17 mouse cellular contexts compared by ENCODE assay signal in the genomic region with DNA sequence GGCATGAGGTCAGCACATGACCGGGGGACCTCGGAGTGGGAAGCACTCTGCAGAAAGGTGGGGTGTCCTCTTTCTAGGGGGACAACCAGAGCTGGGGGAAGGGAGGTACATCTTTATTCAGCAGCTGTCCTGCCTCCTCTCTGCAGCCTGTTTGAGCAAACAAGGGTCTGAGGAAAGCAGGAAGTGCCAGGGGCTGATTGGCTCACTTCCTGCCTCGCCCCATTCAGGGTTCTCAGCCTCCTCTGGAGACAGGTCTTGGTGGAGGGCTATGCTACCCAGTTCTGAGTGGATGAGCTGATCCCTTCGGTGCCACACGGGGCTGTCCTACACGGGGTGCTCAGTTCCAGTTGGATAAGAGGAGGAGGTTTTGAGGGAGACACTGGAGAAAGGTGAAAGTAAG. TPM values are rescaled to one million over a fixed set of nuclear protein-coding genes. Genes with fewer than 3 reads are reported as not detected.
DNase-seq lines count a peak whose midpoint lies in the region; ATAC-seq and TF ChIP-seq lines count a peak whose summit lies in the region.
"Had no signal": no experiment of that assay in that cellular context is flagged by ENCODE, and none has a peak within 500 bp of the region (broad histone marks: within the 10 kb centered on the region; RNA-seq: fewer than 3 reads in every experiment).

No protein-coding gene starts in this region.

- peaks cover 26% of the 10 kb centered on the region for H3K4me1 ChIP-seq in liver, embryonic 16.5 days (ENCODE audit: control insufficient read depth, low read depth, low read length)
- H3K4me1 ChIP-seq in bone marrow macrophage, adult 2 months (ENCODE audit: control insufficient read depth, insufficient read depth, low read length), result peaks cover 41% of the 10 kb centered on the region

- no peak for TF ChIP-seq POLR2A in bone marrow macrophage, adult 2 months (IDR thresholded peaks at IDR 0.05; ENCODE audit: borderline replicate concordance, low read depth, low read length)

- H3K27me3 ChIP-seq in liver, embryonic 16.5 days (ENCODE audit: control insufficient read depth, insufficient read depth, low read depth, low read length), result no peaks in the 10 kb centered on the region
- H3K27me3 ChIP-seq: embryonic facial prominence, embryonic 12.5 days had no signal

- DNase-seq in liver, result no peak
- peak; percentile 64 for DNase-seq in naive thymus-derived CD4-positive, alpha-beta T cell, adult 2 months (ENCODE audit: low read depth)
- no peak for DNase-seq in left cerebral cortex, adult 18-20 months (ENCODE audit: low spot score in 2 of 2)
- DNase-seq in neural tube, embryonic 10.5 days (ENCODE audit: extremely low spot score, low spot score), result no peak
- DNase-seq: adrenal gland, adult 8-10 months; cerebellum, adult 11 months; heart, adult 11 months had no signal

- no peaks in the 10 kb centered on the region for H3K36me3 ChIP-seq in liver, embryonic 16.5 days (ENCODE audit: control insufficient read depth, insufficient read depth)
- H3K36me3 ChIP-seq: G1E had no signal

- 52% methylated on average over 6 of the region's 6 CpGs for WGBS in liver, embryonic 16.5 days (ENCODE audit: insufficient replicate concordance)

- peak overlapping the region; percentile 41 for H3K27ac ChIP-seq in liver, embryonic 16.5 days (ENCODE audit: low read length)
- peak overlapping the region; percentile 59 for H3K27ac ChIP-seq in bone marrow macrophage, adult 2 months (ENCODE audit: insufficient read depth, low read depth, low read length)
- H3K27ac ChIP-seq: embryonic facial prominence, embryonic 12.5 days had no signal

- ATAC-seq in liver, embryonic 16.5 days (ENCODE audit: low read depth), result no peak
- peak; percentile 78 for ATAC-seq in CD4-positive, CD25-positive, alpha-beta regulatory T cell, adult 4 months
- no peak for ATAC-seq in erythroblast, adult 5-6 weeks (replicated peaks; ENCODE audit: low FRiP score, poor library complexity, severe bottlenecking)

- no peaks in the 10 kb centered on the region for H3K9me3 ChIP-seq in liver, embryonic 16.5 days (replicated peaks; ENCODE audit: control insufficient read depth, low read length)
- H3K9me3 ChIP-seq: embryonic facial prominence, embryonic 12.5 days had no signal

- no peak overlapping the region; the same call in 1 of the 2 replicates for H3K4me2 ChIP-seq in liver, embryonic 16.5 days (ENCODE audit: low read depth, low read length)
- H3K4me2 ChIP-seq: embryonic facial prominence, embryonic 12.5 days had no signal

- no peak overlapping the region for H3K4me3 ChIP-seq in liver, embryonic 16.5 days (ENCODE audit: low read depth, low read length)
- H3K4me3 ChIP-seq in bone marrow macrophage, adult 2 months (ENCODE audit: insufficient read depth, low read length), result no peak overlapping the region
- H3K4me3 ChIP-seq: embryonic facial prominence, embryonic 12.5 days had no signal

- no peak for TF ChIP-seq CTCF in bone marrow macrophage, adult 2 months (IDR thresholded peaks at IDR 0.05; ENCODE audit: low read depth, low read length)

- no peak overlapping the region for H3K9ac ChIP-seq in liver, embryonic 16.5 days (ENCODE audit: low read depth, low read length)
- H3K9ac ChIP-seq: embryonic facial prominence, embryonic 12.5 days had no signal

RNA-seq across cellular contexts. Expression of a gene that starts 11.8 kb away (rescaled TPM):
- polyA plus RNA-seq in liver, embryonic 16.5 days (2015; fragmentation: Nextera tagmentation; extraction: Ambion mirVana), result 5.1 and 6.1 TPM in 2 replicates
- polyA plus RNA-seq in CD4-positive, CD25-positive, alpha-beta regulatory T cell, adult 4 months (2017; shearing (Covaris generic)), result 100 to 1,000 TPM in 1 of 2 experiments, 10 to 100 TPM in 1; 95.9 to 158 TPM
- 33.3 and 39.4 TPM in 2 replicates for polyA plus RNA-seq in bone marrow macrophage, adult 2 months (2012; ENCODE audit: insufficient read depth, insufficient read length, missing spikeins)
- 1 to 10 TPM; 3.3 TPM for total RNA-seq in left cerebral cortex, adult 18-20 months (2021)
- 16.9 and 18.4 TPM in 2 replicates for total RNA-seq in erythroblast, adult 5-6 weeks (2015; ENCODE audit: low replicate concordance)
- 8.2 and 9.5 TPM in 2 replicates for total RNA-seq in erythroblast, adult 5-6 weeks (2017; ENCODE audit: low replicate concordance)

RNA-seq across cellular contexts. Expression of a gene that starts 29.1 kb away (rescaled TPM):
- not detected in 2 replicates for polyA plus RNA-seq in liver, embryonic 16.5 days (2015; fragmentation: Nextera tagmentation; extraction: Ambion mirVana)
- under 1 TPM in 1 of 2 experiments, not detected in 1; 0.43 TPM for polyA plus RNA-seq in CD4-positive, CD25-positive, alpha-beta regulatory T cell, adult 4 months (2017; shearing (Covaris generic))
- polyA plus RNA-seq in bone marrow macrophage, adult 2 months (2012; ENCODE audit: insufficient read depth, insufficient read length, missing spikeins), result not detected in 2 replicates
- not detected for total RNA-seq in left cerebral cortex, adult 18-20 months (2021)
- not detected in 2 replicates for total RNA-seq in erythroblast, adult 5-6 weeks (2015; ENCODE audit: low replicate concordance)
- total RNA-seq in erythroblast, adult 5-6 weeks (2017; ENCODE audit: low replicate concordance), result not detected in 2 replicates
- total RNA-seq: G1E; layer of hippocampus, adult 18-20 months had no signal
- polyA plus RNA-seq: embryonic facial prominence, embryonic 12.5 days; frontal cortex, adult 2 months; G1E; hindbrain, embryonic 11.5 days; limb, embryonic 14.5 days had no signal

RNA-seq across cellular contexts. Expression of a gene that starts 35.4 kb away (rescaled TPM):
- polyA plus RNA-seq in liver, embryonic 16.5 days (2015; fragmentation: Nextera tagmentation; extraction: Ambion mirVana), result not detected in 2 replicates
- polyA plus RNA-seq in CD4-positive, CD25-positive, alpha-beta regulatory T cell, adult 4 months (2017; shearing (Covaris generic)), result 1 to 10 TPM in 1 of 2 experiments, under 1 TPM in 1; 0.79 to 1.2 TPM
- polyA plus RNA-seq in bone marrow macrophage, adult 2 months (2012; ENCODE audit: insufficient read depth, insufficient read length, missing spikeins), result not detected in 2 replicates
- not detected for total RNA-seq in left cerebral cortex, adult 18-20 months (2021)
- not detected in 2 replicates for total RNA-seq in erythroblast, adult 5-6 weeks (2015; ENCODE audit: low replicate concordance)
- not detected in 2 replicates for total RNA-seq in erythroblast, adult 5-6 weeks (2017; ENCODE audit: low replicate concordance)
- total RNA-seq: G1E; layer of hippocampus, adult 18-20 months had no signal
- polyA plus RNA-seq: embryonic facial prominence, embryonic 12.5 days; frontal cortex, adult 2 months; G1E; hindbrain, embryonic 11.5 days; limb, embryonic 14.5 days had no signal

RNA-seq across cellular contexts. Expression of a gene that starts 47.0 kb away (rescaled TPM):
- polyA plus RNA-seq in liver, embryonic 16.5 days (2015; fragmentation: Nextera tagmentation; extraction: Ambion mirVana), result 1.0 and 1.1 TPM in 2 replicates
- polyA plus RNA-seq in CD4-positive, CD25-positive, alpha-beta regulatory T cell, adult 4 months (2017; shearing (Covaris generic)), result not detected
- not detected in 2 replicates for polyA plus RNA-seq in bone marrow macrophage, adult 2 months (2012; ENCODE audit: insufficient read depth, insufficient read length, missing spikeins)
- not detected for total RNA-seq in left cerebral cortex, adult 18-20 months (2021)
- 26.3 TPM in 1 of 2 replicates, not detected in the other for total RNA-seq in erythroblast, adult 5-6 weeks (2015; ENCODE audit: low replicate concordance)
- 14.8 and 18.0 TPM in 2 replicates for total RNA-seq in erythroblast, adult 5-6 weeks (2017; ENCODE audit: low replicate concordance)
- total RNA-seq: G1E; layer of hippocampus, adult 18-20 months had no signal
- polyA plus RNA-seq: embryonic facial prominence, embryonic 12.5 days; G1E; hindbrain, embryonic 11.5 days had no signal
